Mouse (Mus musculus): ENCODE data around the gene Stx11.

GRCm38 (mm10) chr10:12914203-12914602 is 49.9 kb downstream of the Stx11 start:
- TF ChIP-seq CTCF (IDR thresholded peaks at IDR 0.05; ENCODE audit: low read depth, low read length) = no peak
- no peak for TF ChIP-seq POLR2A (IDR thresholded peaks at IDR 0.05; ENCODE audit: borderline replicate concordance, low read depth, low read length)

Data from bone marrow macrophage, adult 2 months (primary cell).